In the genomic region with DNA sequence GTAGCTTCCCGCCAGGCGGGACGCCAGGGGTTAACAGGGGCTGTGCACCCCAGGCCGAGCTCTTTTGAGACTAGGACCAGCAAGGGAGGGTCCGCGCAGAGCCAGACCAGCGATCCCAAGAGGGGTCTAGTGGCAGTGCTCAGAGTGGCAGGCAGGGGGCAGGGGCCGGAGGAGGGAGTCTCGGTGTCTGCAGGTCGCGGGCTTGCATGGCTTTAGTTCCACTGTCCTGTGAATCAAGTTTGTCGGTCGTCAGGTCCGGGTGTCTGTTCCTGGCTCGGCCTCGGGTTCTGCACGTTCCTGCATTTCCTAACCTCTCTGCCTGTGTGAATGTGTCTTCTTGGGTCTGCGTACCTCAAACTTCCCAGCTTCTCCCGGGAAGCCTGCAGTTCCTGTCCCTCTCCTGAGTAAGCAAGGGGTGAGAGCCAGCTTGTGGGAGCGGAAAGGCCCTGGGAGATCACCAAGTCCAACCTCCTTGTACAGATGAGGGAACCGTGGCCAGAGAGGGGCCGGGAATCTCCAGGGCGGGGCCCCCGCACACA, we compare ENCODE assay signal across 9 mouse cellular contexts. TPM values are rescaled to one million over a fixed set of nuclear protein-coding genes. Genes with fewer than 3 reads are reported as not detected.
A peak's percentile ranks its signal among the peaks of the same experiment; 100 is the strongest.
DNase-seq lines count a peak whose midpoint lies in the region; ATAC-seq and TF ChIP-seq lines count a peak whose summit lies in the region.
"Had no signal": no experiment of that assay in that cellular context is flagged by ENCODE, and none has a peak within 500 bp of the region (broad histone marks: within the 10 kb centered on the region; RNA-seq: fewer than 3 reads in every experiment).

No protein-coding gene starts in this region.

- intact Hi-C loops in gastrocnemius, adult 2 months (cut with DNase I): loop anchor here (1.0 to 2.0 kb wide), 2 partner anchors 57 to 91 kb away; no protein-coding TSS in a partner anchor

- DNase-seq in cerebellum, adult 8-10 months: no peak
- peak; percentile 63 for DNase-seq in brain, embryonic 14.5 days (ENCODE audit: low read depth)
- peak; percentile 53 for DNase-seq in gastrocnemius, adult 2 months
- DNase-seq in liver, postnatal 0 days: peak; percentile 66
- peak; percentile 45 for DNase-seq in ovary, postnatal 14 days (ENCODE audit: low spot score)
- DNase-seq in right cerebral cortex, adult 18-20 months: no peak

- no peaks in the 10 kb centered on the region for H3K9me3 ChIP-seq in intestine, embryonic 15.5 days
- no peaks in the 10 kb centered on the region for H3K9me3 ChIP-seq in liver, postnatal 0 days (ENCODE audit: low read length)

- H3K27ac ChIP-seq in gastrocnemius, adult 2 months: peak overlapping the region; percentile 64
- H3K27ac ChIP-seq in intestine, embryonic 15.5 days: peak overlapping the region; percentile 80
- no peak overlapping the region for H3K27ac ChIP-seq in liver, postnatal 0 days (ENCODE audit: low read depth)

- H3K4me2 ChIP-seq in intestine, embryonic 15.5 days (replicated peaks): peak overlapping the region; percentile 98
- peak overlapping the region; percentile 91 for H3K4me2 ChIP-seq in liver, postnatal 0 days (ENCODE audit: low read depth, low read length)

- H3K9ac ChIP-seq in intestine, embryonic 15.5 days: peak overlapping the region; percentile 86
- peak overlapping the region; percentile 55 for H3K9ac ChIP-seq in liver, postnatal 0 days (replicated peaks)

- H3K4me3 ChIP-seq in gastrocnemius, adult 2 months: peak overlapping the region; percentile 84
- peak overlapping the region; percentile 91 for H3K4me3 ChIP-seq in intestine, embryonic 15.5 days (replicated peaks)
- peak overlapping the region; percentile 58 for H3K4me3 ChIP-seq in liver, postnatal 0 days (ENCODE audit: low read depth, low read length)

- WGBS in intestine, embryonic 15.5 days: 1% methylated on average over 24 of the region's 24 CpGs
- 5% methylated on average over 24 of the region's 24 CpGs for WGBS in liver, postnatal 0 days (ENCODE audit: insufficient replicate concordance)

- peak; percentile 19; the same call in 1 of the 2 replicates for ATAC-seq in cerebellum, adult (ENCODE audit: insufficient number of reproducible peaks, low FRiP score, low TSS enrichment)
- peak; percentile 68 for ATAC-seq in intestine, embryonic 15.5 days
- ATAC-seq in liver, postnatal 0 days: peak; percentile 66

- peaks cover 26% of the 10 kb centered on the region for H3K4me1 ChIP-seq in intestine, embryonic 15.5 days (replicated peaks)
- H3K4me1 ChIP-seq in liver, postnatal 0 days (ENCODE audit: insufficient read depth): peaks cover 20% of the 10 kb centered on the region

- no peak for TF ChIP-seq POLR2A in brain, embryonic 14.5 days (IDR thresholded peaks at IDR 0.05; ENCODE audit: borderline replicate concordance, extremely low read depth, insufficient read depth, insufficient read length, poor library complexity, severe bottlenecking)

- peak; percentile 61 for TF ChIP-seq CTCF in brain, embryonic 14.5 days (IDR thresholded peaks at IDR 0.05; ENCODE audit: borderline replicate concordance, extremely low read depth, insufficient read depth, insufficient read length)
- TF ChIP-seq CTCF in gastrocnemius, adult 2 months (IDR thresholded peaks at IDR 0.05): peak; percentile 53
- peak; percentile 65 for TF ChIP-seq CTCF in liver, postnatal 0 days (IDR thresholded peaks at IDR 0.05; ENCODE audit: low read depth)

- TF ChIP-seq EP300 in liver, postnatal 0 days (IDR thresholded peaks at IDR 0.05; ENCODE audit: low read depth): no peak

- H3K27me3 ChIP-seq in intestine, embryonic 15.5 days (replicated peaks): peaks cover 3% of the 10 kb centered on the region; the same call in 1 of the 2 replicates
- peaks cover 30% of the 10 kb centered on the region for H3K27me3 ChIP-seq in liver, postnatal 0 days (ENCODE audit: insufficient read depth, low read length)

- no peaks in the 10 kb centered on the region for H3K36me3 ChIP-seq in intestine, embryonic 15.5 days
- H3K36me3 ChIP-seq in liver, postnatal 0 days (replicated peaks; ENCODE audit: insufficient read depth, low read length): 0 out of 2 replicates have a peak, but pooled peaks cover 1% of the 10 kb centered on the region

RNA-seq across cellular contexts. Expression of gene Col27a1, which starts 2.3 kb away (rescaled TPM):
- 5.7 and 6.5 TPM in 2 replicates for polyA plus RNA-seq in brain, embryonic 14.5 days (2012; rRNA removed)
- under 1 TPM; 0.23 to 0.75 TPM for total RNA-seq in gastrocnemius, adult 2 months (2021)
- 13.1 and 13.3 TPM in 2 replicates for polyA plus RNA-seq in intestine, embryonic 15.5 days (2015; fragmentation: Nextera tagmentation; extraction: Ambion mirVana)
- polyA plus RNA-seq in liver, postnatal 0 days (2015; fragmentation: Nextera tagmentation; extraction: Ambion mirVana): 2.1 and 2.8 TPM in 2 replicates

RNA-seq across cellular contexts. Expression of gene Kif12, which starts 44.1 kb away (rescaled TPM):
- polyA plus RNA-seq in brain, embryonic 14.5 days (2012; rRNA removed): 0.04 and 0.05 TPM in 2 replicates
- not detected for total RNA-seq in gastrocnemius, adult 2 months (2021)
- 67.1 and 77.3 TPM in 2 replicates for polyA plus RNA-seq in intestine, embryonic 15.5 days (2015; fragmentation: Nextera tagmentation; extraction: Ambion mirVana)
- 0.40 and 0.59 TPM in 2 replicates for polyA plus RNA-seq in liver, postnatal 0 days (2015; fragmentation: Nextera tagmentation; extraction: Ambion mirVana)
- polyA plus RNA-seq: C2C12 had no signal

Comparison
In these comparisons a context has a peak if more than half of its experiments do, and no peak if none do; other contexts are left out.
1. DNase-seq: peak in brain, embryonic 14.5 days (single experiment), gastrocnemius, adult 2 months (single experiment), liver, postnatal 0 days (single experiment) and ovary, postnatal 14 days (single experiment); none in cerebellum, adult 8-10 months (single experiment) and right cerebral cortex, adult 18-20 months (single experiment).
2. RNA of gene Kif12, which starts 44.1 kb away (polyA plus RNA-seq): 67.1 to 77.3 TPM in intestine, embryonic 15.5 days; 0.40 to 0.59 TPM in liver, postnatal 0 days and 0.04 to 0.05 TPM in brain, embryonic 14.5 days; every median in the first group is over 10 times any median in the second.
3. Peak in every context shown above with its lines, with median percentiles within 50 percentile points of each other: ATAC-seq, CTCF ChIP-seq and H3K4me3 ChIP-seq.